Mouse (Mus musculus) liver, postnatal 0 days (tissue): ENCODE measurements around the gene Ttc9c.

Experiments used
- CTCF ChIP-seq: sonication (generic); IDR thresholded peaks from 2 replicates; pipeline ENCODE4 v1.5.1; 2016; ENCODE audit warnings: antibody characterized with exemption, low read depth
- EP300 ChIP-seq: IDR thresholded peaks from 2 replicates; pipeline ENCODE4 v1.6.1; 2016; ENCODE audit warnings: antibody characterized with exemption, low read depth, mild to moderate bottlenecking

DNA sequence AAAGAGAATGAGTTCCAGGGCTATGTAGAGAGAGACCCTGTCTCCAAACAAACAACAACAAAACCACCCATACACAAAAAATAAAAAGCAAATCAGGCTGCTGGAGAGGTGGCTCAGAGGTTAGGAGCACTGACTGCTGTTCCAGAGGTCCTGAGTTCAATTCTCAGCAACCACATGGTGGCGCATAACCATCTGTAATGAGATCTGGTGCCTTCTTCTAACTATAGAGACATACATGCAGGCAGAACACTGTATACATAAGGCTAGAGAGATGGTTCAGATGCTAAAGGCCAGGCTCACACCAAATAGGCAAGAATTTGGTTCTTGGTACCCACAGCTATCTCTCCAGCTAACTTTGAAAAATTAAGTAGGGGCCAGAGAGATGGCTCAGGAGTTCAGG, 39.9 kb upstream of the Ttc9c start:
- no peak for TF ChIP-seq EP300
- peak; percentile 76 for TF ChIP-seq CTCF
